Mouse (Mus musculus) embryo, embryonic 10 days (tissue): ENCODE measurements around the gene Cblb.

Source experiments
- DNase-seq: peaks from one replicate; pipeline ENCODE4 v3.0.0-alpha.2; 2015; ENCODE audit warnings: low spot score

The Cblb gene

DNA sequence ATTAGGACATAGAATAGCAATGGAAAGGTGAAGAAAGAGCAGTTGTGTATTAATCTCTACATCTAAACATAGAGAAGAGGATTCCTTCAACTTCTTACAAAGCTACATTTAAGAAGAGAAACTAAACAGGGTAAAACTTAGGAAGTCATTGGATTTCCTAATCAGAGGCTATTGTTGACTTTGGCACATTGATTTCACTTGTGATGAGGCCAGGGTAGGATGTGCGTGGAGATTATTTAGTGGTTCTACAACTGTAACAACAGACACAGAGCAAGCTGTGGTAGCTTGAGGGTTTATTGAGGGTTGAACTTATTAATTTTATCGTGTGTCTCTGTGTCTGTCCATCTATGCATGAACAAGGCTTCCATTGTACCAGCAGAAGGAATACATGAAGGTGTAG is 7.8 kb downstream of the Cblb start:
- DNase-seq, result no peak

DNA sequence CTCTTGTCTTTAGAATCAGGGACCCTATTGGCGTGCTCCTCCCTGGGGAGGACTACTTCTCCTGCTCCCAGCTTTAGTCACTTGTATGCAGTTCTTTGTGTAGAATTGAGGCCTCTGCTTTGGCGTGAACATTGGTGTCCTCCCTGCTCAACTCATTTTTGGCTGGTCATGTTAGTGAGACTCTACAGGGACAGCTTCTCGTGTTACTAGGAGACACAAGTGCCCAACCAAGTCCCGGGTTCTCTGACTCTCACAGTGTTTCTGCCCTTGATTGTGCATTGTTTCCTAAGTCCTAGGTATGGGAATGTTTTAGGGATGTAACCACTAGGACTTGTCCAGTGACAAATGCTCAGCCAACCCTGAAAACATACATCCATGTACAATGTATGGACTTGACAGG is 9.9 kb downstream of the Cblb start:
- DNase-seq, result no peak

DNA sequence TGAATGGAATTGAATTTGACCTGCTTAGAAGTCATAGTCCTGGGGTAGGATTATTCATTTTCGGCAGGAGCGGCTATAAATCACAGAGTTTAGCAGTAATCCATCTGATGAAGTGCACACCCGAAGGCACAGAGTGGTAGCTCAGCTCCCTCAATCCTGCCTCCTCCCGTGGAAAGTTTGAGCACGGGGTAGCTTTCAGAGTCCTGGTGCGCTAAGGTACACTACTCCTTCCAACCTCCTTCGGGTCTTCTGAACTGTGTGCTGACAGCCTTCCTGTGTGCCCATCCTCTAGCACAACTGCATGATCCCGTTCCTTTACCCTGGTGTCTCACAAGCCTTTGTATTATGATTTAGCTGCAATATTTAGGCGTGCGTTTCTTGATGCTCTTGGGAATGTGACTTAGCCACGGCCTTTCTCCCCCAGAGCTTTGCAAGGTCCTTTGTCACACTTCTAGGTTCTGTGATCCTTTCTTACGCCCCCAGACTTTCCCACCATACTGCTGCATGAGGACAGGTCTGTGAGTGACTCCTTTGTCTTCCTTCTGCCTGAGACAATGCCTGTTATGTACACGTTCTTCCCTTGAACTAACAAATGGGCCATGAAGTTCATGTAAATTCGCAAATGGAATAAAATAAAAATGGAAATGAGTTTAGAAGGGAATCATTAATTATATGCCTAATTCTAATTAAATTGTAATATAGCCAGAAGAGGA is 11.8 kb downstream of the Cblb start:
- no peak for DNase-seq

DNA sequence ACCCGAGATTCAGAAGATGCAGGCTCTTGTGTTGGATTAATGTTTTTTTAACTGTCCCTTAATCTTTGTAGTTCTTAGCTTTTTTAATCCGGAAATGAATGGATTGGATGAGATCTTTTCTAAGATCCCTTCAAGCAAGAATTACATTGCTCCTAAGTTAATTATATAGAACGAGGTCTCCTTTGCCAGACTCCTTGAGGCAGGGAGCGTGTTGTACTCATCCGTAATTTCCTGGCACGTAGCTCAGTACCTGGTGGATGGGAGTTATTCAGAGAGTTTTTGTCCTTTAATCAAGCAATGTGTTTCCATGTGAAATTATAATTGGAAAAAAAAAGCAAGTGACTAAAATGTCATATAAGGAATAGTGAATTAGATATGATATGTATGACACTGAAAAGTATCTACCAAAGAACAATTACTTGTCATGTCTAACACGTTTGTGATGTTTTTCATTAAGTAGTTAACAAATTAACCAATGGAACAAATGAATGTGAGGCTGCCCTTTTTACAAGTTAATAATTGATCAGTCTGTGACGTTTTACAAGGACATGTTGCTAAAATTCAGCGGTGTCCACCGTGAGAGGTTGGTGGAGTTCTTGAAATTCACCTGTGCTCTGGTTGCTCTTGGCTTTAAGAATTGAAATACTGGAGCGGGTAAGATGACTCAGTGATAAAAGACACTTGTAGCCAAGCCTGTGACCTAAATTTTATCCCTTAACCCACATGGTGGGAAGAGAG is 12.5 kb downstream of the Cblb start:
- no peak for DNase-seq

DNA sequence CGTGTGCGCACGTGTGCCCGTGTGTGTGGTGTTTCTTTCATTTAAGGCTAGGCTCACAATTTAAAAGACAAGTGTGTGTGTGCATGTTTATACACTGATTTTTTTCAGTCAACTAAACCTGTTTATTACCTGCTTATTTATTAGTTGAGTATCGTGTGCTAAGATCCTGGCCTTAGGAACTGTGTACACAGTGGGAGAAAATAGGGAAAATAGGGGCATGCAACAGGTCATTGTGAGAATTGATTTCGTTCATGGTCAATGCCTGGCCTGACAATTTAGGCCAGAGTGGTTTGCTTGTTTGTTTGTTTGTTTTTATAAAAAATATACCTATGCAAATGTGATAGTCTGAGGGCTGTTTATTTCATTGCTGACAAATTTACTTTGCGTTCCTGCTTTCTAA is 13.5 kb downstream of the Cblb start:
- no peak for DNase-seq

DNA sequence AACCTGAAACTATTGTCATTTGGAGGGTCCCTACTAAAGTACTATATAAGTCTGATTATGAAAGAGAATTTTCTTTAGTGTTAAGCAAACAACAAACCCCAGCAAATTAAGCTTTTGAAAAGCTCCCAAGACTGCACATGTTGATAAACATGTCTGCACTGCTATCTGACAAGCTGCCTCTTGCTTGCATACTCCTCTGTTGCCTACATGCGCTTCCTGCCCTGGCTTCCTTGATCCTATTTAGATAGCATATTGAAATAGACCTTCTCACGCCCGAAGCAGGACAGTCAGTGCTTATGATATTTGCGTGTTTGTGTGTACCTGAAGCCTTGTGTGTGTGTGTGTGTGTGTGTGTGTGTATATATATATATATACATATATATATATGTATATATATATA is 14.0 kb downstream of the Cblb start:
- no peak for DNase-seq

DNA sequence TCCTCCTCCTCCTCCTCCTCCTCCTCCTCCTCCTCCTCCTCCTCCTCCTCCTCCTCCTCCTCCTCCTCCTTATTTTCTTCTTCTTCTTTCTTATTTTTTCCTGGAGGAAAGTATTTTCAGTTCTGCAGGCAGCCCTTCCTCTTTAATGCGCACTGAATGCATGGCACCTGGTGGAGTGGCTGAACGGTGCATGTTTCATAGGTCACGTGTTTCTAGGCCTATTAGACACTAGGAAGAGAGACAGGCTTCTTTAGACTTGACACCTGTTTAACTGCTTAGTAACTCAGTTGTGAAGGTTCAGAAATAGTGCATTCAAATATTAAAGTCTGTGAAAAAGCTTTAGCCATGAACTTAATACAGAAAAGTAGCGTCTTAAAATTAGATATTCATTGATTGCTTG is 15.4 kb downstream of the Cblb start:
- DNase-seq, result no peak

DNA sequence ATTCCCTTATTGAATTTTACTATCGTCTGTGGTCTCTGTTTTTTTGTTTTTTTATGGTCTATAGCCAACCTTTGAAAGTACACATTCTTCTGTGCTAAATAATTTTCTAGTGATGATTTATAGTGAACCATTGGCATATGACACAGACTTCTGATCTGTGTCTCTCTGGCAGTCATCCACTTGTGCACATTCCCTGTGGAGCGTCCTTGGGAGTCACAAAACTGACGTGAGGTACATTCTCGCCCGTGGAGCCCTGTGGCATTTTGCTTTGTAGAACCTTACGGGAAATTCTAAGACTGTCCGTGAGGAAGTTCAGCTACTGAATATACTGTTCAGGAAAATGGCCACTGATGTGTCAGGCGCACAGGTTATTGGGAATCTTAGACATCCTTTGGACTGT is 20.1 kb downstream of the Cblb start:
- no peak for DNase-seq

DNA sequence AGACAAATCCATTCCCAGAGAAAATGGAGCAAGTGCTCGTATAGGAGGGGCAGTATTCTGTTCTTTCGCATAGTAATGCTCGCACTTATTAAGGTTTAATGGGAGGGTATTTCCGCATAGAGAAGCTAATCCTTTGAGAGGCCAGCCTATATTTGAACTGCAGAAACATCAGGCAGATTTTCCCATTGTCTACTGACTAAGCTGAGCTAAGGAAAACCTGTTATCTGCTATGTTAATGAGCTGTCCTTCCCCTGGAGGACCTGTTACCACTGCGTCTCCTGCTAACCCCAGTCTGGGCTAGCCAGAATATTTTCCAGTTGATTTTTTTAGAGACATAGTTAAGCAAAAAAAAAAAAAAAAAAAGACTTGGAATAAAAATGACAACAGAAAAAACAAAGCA is 21.7 kb downstream of the Cblb start:
- DNase-seq, result no peak

DNA sequence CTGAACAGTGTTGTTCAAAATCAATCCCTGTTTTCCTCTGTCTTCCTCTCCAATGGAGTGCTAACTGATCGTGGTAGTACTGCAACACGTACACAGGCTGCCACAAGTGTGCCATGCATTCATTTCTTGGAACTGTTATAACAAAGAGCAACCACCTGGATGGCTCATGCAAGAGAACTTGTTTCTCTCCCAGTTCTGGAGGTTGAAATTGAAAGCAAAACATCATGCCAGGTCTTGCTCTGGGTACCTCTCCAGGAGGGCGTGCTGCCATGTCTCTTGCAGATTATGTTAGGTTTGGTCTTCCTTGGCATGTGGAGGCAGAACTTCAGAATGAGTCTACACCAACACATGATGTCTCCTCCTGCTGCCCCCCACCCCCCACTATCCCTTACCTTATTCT is 24.2 kb downstream of the Cblb start:
- no peak for DNase-seq

DNA sequence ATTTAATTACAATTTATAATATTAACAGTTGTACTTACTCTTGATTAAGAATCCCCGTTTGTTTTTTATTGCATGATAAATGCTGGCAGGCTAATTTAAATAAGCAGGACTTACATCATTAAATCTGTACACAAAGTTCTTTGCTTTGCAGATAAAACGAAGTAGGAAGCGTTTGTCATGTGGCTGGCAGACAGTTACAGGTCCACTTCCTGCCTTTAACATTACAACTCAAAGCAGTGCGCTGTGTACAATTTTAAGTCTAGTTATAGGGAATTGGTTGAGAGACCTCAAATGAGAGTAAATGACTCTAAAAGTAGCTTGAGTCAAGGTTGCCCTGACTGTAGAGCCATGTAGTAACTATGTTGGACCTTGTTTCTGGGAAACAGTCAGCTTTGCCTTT is 25.1 kb downstream of the Cblb start:
- no peak for DNase-seq

DNA sequence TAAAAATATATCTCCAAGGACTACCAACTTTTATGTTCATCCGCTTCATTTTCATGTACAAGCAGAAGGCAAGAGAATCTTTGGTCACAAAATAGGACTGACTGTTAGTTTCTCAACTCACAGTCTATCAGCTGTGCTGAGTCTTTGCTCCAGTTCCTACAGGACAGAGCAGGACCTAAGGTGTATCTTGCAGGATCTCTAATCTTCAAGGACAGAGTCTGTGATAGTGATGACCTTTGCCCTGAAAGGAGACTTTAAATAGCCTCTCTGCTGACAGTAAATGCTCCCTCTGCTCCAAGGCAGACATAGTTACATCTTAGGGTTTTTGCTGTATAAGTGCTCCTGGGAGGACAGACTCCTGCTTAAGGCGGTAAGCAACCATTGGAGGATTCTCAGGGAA is 26.3 kb downstream of the Cblb start:
- no peak for DNase-seq

DNA sequence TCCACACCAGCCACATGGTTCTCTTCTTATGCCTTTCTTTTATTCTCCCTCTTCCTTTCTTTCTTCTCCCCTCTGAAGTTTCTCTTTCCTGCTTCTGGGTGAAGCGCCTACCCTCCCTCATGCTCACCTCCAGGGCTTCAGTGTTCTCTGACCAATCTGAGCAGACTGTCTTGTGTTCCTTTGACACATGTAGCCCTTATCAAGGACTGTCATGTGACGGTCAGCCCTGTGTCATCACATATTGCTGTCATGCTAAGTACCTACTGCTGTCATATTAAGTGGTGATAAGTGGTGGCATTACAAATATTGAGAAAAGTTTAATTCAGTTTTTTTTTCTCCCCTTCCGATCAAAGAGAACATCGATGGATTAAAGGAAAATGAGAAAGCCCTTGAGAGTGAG is 28.5 kb downstream of the Cblb start:
- no peak for DNase-seq

DNA sequence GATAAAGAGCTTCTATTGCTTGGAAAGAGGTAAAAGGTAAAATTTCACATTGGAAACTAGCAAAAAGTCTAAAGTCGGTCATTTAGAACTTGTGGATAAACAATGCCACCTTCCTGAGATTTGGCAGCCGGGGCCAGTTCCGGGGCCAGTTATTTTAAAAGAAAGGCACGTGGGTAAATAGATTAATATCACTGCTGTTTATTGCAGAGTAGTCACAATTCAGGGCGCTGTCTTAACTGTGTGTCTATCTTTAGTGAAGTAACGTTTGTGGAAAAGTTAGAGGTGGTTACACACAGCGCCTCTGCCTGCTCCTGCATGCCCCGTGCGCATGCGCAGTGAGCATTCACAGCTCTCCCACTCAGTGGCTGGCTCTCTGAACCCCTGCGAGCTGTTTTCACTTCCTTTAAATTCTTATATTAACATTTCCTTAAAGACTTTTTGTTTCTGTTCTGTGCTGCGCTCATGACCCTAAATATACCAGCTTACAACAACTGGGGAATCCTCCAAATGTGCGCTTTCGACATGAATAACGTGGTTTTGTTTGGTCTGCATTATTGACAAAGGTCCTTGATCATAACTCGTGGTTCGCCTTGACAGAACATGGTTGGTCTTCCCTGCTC is 29.2 kb downstream of the Cblb start:
- no peak for DNase-seq

DNA sequence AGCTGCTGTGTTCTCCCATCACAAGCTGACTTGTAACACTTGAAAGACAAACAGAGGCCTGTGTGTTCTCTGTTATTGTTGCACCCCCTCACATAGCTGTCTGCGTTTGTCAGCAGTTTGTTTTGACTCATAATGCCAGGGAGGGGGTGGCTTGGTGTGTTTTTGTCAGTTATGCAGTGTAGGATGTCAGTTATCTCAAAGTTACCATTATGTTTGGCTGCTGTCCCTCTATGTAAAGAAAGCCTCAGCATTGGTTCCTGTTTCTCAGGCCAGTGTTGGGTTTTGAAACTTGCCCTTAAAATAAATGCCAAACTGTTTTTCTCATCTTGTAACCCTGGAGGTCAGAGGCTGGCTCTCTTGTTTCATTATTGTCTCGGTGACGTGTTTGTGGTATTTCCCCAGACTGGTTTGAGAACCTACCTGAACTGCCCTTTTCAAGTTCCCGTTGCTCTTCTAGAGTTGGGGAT is 30.0 kb downstream of the Cblb start:
- no peak for DNase-seq

DNA sequence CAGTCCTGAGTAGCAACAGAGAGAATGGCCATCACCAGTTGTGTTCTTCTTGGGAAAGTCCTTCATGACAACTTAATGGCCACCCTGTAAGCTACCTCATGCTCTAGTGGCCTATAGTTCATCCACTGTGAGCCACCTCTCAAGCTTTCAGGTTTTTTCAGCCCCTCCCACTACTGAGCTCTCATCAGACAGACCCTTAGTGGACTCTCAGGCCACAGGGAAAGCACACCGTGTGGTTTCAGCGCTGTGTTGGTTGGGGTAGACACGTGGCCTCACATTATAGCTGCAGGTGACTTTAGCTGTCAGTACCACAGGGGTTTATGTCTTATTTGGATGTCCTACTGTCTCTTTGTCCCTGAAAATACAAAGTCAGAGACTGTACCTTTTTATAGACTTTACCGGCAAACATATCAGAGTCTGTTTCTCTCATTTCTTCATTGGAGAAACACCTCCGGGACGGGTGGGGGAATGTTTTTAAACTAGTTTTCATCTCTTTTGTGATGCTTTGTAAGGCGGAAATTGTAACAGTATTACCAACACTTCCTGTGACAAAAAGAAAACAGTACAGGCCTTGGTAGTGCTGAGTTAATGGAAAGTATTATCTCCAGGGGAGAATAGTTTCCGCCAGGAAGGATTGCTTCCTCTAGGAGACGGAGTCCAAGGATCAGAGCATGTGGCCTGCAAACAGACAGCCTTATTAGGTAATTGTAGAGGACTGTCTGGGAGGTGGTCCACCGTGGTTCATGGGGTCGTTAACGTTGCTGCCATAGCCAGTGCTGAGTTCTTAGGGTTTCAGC is 33.5 kb downstream of the Cblb start:
- no peak for DNase-seq

DNA sequence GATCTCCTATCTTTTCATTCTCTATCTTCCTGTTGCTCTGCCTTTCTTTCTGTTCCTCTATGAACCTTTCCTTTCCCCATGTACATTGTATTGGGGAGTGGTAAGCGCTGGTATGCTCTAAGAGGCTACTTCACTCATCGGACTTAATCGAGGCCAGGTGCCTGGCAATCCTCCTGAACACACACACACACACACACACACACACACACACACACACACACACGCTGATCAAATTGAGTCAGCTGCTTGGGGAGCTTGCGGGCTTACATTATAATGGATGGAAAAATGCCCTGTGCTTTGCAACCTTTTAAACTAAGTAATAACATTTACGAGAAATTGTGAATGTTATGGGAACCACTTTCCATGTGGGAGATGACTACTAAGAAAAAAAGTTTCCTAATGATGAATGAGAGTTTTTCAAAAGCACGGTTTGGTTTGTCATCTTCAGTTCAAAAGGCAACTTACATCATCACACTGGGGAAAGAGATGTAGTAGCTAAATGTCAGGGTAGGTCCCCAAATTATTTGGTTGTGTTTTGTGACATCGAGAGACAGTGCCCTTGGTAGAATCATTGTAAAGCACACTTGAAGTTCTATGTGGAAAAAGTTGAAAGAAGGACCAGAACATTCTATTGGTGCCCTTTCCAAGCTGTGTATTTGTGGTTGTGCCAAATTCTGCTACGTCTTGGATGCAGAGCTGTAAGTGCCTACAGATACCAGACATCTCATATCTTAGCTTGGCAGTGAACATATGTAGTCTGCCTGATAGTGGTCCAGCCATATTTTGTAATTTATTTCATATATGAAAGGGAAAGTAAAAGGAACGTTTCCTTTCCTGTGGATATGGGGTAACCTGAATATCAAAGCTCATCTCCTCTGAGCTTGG is 36.8 kb downstream of the Cblb start:
- DNase-seq, result no peak

DNA sequence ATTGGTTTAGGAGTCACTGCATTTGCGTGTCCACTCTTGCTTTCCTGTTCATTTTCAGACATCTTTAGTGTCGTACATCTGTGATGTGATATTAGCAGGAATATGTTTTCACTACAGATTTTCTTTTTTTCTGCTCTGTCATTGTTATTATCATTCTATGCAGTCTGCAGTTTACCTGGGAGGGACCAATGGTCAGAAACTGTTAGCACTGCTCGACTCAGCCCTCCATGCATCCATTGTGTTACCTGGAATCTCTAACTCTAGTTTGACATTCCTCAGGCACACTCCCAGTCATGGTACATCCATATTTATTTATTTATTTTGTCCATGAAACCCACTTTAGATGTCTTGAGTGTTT is 37.5 kb downstream of the Cblb start:
- no peak for DNase-seq

DNA sequence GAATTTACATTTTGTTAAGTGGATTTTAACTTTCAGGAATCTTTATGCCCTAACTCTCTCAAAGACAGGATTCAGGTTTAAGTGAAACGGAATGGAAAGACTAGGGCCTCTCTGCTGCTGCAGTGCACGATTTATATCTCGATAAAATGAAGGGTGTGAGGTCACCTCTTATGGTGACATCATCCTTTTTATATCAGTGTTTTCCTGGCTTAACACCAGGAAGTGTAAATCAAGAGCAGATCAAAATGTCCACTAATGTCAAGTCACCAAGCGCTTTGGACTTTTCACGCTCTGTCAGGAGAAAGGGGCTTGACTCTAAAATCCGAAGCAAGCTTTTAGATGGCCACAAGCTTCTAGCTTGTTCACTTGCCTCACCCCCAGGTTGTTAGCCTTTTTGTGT is 38.6 kb downstream of the Cblb start:
- DNase-seq, result no peak

DNA sequence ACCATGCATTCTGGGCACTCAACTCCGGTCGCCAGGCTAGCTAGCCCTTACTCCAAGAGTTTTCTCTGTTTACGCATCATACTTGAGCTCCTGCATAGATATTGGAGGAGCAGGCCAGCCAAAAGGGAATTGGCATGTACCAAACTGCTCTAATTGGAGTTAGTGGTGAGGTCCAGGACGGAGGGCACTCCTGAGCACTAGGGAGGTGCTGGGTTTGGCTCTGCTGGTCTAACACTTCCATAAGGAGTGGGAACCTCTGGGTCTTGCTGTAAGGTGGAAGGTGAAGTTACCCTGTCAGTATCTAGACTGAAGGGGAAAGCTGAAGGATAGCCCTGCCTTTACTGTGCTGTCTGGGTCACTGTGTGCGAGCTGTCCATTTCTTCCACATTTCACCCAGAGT is 39.1 kb downstream of the Cblb start:
- DNase-seq, result no peak

DNA sequence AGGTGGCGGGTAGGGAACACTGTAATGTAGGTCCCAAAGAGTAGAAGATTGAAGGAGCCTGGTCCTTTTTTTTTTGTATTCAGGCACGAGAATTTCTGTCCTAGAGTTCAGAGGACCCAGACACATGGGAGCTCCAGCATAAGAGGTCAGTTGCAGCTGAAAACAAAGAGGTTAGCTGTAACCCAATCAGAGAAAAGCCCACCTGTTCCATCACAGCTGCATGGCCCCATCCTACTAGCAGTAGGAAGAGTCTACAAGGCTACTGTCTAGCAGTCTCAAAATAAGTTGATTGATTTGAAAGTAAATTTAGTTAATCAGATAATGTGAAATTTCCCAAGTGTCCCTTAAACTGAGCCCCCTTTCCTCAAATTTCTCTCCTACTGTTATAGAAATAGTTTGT is 40.3 kb downstream of the Cblb start:
- no peak for DNase-seq

DNA sequence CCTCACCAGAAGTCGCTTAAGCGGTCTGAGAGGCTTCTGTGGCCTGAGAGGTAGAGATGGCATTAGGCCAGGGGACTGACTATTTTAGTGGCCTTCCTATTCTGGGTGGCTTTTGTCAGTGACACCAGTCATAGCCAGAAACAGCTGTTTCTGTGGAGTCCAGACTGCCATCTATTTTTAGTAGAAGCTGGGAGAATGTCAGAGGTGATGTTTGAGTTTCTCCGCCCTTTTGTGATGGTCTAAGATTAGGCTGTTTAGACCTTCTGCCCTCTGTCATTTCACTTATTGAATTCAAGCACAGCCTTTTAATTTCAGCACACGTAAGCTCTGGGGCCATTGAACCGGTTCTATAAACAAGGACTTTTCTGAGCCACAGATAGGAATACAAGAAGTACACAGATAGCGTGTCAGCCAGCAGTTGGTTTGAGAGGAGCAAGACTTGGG is 40.8 kb downstream of the Cblb start:
- no peak for DNase-seq
